Mouse (Mus musculus) hindbrain, embryonic 11.5 days (tissue): ENCODE measurements around the gene Ptprg. TPM values are rescaled to one million over a fixed set of nuclear protein-coding genes. Genes with fewer than 3 reads are reported as not detected.

Experiments
- ATAC-seq: fragments of 200-750 bp; cut with Nextera tagmentation; 2 replicates; pipeline ENCODE4 v1.8.0; 2017; ENCODE audit warnings: mild to moderate bottlenecking, moderate TSS enrichment, moderate library complexity; ENCODE audit not compliant: low FRiP score
- DNase-seq: peaks from one replicate; pipeline ENCODE4 v3.0.0-alpha.2; 2015; ENCODE audit warnings: low spot score
- H3K27ac ChIP-seq: fragments of 300-500 bp; sonication (generic); 2 replicates; pipeline ENCODE4 v1.5.1; 2014; ENCODE audit warnings: mild to moderate bottlenecking, low read depth, low read length
- H3K27me3 ChIP-seq: fragments of 300-500 bp; sonication (generic); 2 replicates; pipeline ENCODE4 v1.6.1; 2014; ENCODE audit warnings: mild to moderate bottlenecking, low read length, moderate library complexity, mixed read lengths; ENCODE audit not compliant: control insufficient read depth, insufficient read depth
- H3K36me3 ChIP-seq: fragments of 300-500 bp; sonication (generic); 2 replicates; pipeline ENCODE4 v1.6.1; 2014; ENCODE audit warnings: mild to moderate bottlenecking, low read length, moderate library complexity, mixed read lengths; ENCODE audit not compliant: control insufficient read depth, insufficient read depth
- H3K4me1 ChIP-seq: fragments of 300-500 bp; sonication (generic); replicated peaks from 2 replicates; pipeline ENCODE4 v1.6.1; 2014; ENCODE audit warnings: low read length, mixed read lengths; ENCODE audit not compliant: control insufficient read depth, insufficient read depth
- H3K4me2 ChIP-seq: fragments of 300-500 bp; sonication (generic); replicated peaks from 2 replicates; pipeline ENCODE4 v1.6.1; 2014; ENCODE audit warnings: mild to moderate bottlenecking, low read depth, low read length
- H3K4me3 ChIP-seq: fragments of 300-500 bp; sonication (generic); 2 replicates; pipeline ENCODE4 v1.5.1; 2014; ENCODE audit warnings: low read depth, low read length
- H3K9ac ChIP-seq: fragments of 300-500 bp; sonication (generic); 2 replicates; pipeline ENCODE4 v1.6.1; 2014; ENCODE audit warnings: low read depth, low read length
- H3K9me3 ChIP-seq: fragments of 300-500 bp; sonication (generic); 2 replicates; pipeline ENCODE4 v1.6.1; 2016; ENCODE audit warnings: low read length; ENCODE audit not compliant: control insufficient read depth
- WGBS: fragments of 180-500 bp; shearing (Covaris S2); extraction: QIAGEN DNeasy Blood & Tissue Kit; methylation state at CpG from one replicate; pipeline ENCODE4 v1.1.7; 2014; 5-methylcytosine and 5-hydroxymethylcytosine counted together
- polyA plus RNA-seq: library from polyadenylated mRNA; unstranded; fragments of >200 nt; fragmentation: Nextera tagmentation; extraction: Ambion mirVana; gene quantifications from 2 replicates; pipeline ENCODE4 v1.2.1, GENCODE M21; 2014

Ptprg gene
- polyA plus RNA-seq, 1 experiment from 2014 or later: 45.0 TPM

DNA sequence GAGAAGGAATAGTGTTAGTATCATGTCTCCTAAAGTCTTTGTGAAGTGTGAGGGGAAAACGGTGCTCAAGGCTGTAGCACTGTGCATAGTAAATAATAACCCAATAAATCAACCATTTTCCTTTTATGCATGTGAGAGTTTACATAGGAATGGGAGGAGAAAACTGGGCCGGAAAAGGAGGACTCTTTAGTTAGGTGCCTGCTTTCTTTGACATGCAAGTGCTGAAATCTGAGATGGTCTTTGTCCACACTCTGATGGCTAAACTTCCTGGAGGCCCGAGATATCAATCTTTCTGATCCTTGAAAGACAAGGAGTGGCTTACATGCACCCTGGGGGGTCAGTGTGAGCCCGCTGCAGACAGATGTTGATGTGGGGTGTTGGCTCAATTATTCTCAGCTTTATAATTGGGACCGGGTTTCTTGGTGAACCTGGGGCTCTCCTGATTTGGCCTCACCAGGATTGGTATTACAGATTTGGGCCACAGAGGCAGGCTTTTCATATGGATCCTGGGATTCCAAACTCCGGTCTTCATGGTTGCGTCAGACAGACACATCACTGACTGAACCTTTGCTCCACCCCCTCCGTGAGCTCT, 7.4 kb downstream of the Ptprg start:
- Histone ChIP-seq H3K4me2 (no peak overlapping the region), H3K36me3 (no peaks in the 10 kb centered on the region), H3K4me1 (no peaks in the 10 kb centered on the region), H3K9ac (no peak overlapping the region), H3K27ac (no peak overlapping the region), H3K9me3 (no peaks in the 10 kb centered on the region), H3K4me3 (no peak overlapping the region), H3K27me3 (no peaks in the 10 kb centered on the region)
- 59% methylated on average over 8 of the region's 8 CpGs for WGBS
- DNase-seq: no peak
- ATAC-seq: no peak

DNA sequence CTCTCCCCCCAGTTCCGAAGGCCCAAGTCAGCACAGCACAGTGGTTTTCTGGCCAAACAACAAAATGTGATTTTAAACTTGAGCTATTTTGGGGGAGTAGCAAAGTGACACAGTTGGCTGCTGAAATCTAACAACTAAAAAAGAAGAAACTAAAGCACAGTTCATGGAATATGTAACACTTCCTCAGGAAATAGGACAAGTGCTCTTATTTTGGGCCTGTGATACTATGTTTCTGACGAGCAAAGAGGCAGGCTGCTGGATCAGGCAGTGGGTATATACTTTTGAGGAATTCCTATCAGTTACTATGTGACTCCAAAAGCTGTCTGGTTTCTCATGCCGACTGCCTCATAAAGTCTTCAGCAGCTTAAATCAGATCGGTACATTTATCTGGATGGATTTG, 8.1 kb downstream of the Ptprg start:
- WGBS: 88% methylated on average over 4 of the region's 4 CpGs
- no peak overlapping the region for H3K9ac ChIP-seq
- ATAC-seq (no peak), DNase-seq (no peak)
- no peaks in the 10 kb centered on the region for H3K27me3 ChIP-seq
- no peak overlapping the region for H3K4me3 ChIP-seq
- H3K36me3 ChIP-seq: no peaks in the 10 kb centered on the region
- no peaks in the 10 kb centered on the region for H3K9me3 ChIP-seq
- no peaks in the 10 kb centered on the region for H3K4me1 ChIP-seq
- no peak overlapping the region for H3K4me2 ChIP-seq
- no peak overlapping the region for H3K27ac ChIP-seq

DNA sequence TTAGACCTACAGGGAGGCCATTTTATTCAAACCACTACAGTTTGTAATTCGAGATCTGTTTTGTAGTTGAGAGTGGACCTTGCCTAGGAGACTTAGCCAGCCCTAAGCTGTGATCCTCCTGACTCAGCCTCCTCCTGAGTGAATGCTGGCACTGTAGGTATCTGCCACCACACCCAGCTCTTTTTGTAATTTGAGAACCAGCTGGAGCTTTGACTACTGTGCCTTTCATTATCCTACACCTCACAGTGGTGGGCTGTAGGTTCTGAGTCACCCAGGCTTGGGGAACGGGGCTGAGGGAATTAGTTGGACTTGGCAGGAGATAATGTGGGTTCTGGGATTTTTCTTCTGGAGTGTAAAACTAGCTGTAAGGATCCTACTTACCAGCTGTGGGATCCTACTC, 9.5 kb downstream of the Ptprg start:
- no peaks in the 10 kb centered on the region for H3K36me3 ChIP-seq
- WGBS: 82% methylated on average over 2 of the region's 2 CpGs
- no peaks in the 10 kb centered on the region for H3K9me3 ChIP-seq
- no peaks in the 10 kb centered on the region for H3K4me1 ChIP-seq
- ATAC-seq (no peak), DNase-seq (no peak)
- no peak overlapping the region for H3K4me2 ChIP-seq
- no peak overlapping the region for H3K4me3 ChIP-seq
- no peak overlapping the region for H3K9ac ChIP-seq
- no peaks in the 10 kb centered on the region for H3K27me3 ChIP-seq
- H3K27ac ChIP-seq: no peak overlapping the region

DNA sequence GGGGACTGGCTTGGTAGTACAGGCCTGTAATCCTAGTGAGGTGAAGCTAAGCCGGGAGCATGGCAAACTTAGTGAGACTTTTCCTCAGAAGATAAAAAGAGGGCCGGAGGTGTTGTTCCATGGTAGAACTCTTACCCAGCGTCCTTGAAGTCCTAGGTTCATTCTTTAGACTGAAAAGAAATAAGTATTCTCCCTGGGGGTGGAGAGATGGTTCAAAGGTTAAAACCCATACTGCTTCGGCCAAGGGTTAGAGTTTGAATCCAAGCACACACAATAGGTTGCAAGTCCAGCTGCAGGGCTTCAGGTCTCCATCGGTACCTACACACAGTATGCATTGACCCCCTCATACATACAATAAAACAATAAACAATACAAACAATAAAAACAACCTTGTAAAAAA, 10.3 kb downstream of the Ptprg start:
- no peak for ATAC-seq
- WGBS: 92% methylated on average over 5 of the region's 5 CpGs

DNA sequence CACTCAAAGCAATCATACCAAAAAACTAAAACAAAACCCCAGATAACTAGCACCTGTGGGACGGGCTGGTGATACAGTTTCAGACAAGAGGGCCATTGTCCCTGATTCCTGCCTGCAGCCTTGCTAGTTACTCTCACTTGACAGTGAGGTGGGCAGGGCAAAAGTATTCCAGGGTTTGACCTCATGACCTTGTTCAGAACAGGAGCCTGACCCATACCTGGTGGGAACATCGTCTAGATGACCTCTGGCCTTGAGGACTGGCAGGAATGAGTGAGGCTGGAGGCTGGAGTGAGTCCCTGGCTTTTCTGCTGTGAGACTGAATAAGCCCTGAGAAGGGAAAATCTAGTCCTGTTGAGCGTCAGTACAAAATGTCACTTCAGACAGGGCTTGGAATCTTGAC, 11.1 kb downstream of the Ptprg start:
- H3K36me3 ChIP-seq: no peaks in the 10 kb centered on the region
- 77% methylated on average over 3 of the region's 3 CpGs for WGBS
- no peak overlapping the region for H3K27ac ChIP-seq
- no peak overlapping the region for H3K9ac ChIP-seq
- ATAC-seq: no peak
- no peak for DNase-seq
- no peak overlapping the region for H3K4me3 ChIP-seq
- H3K27me3 ChIP-seq: no peaks in the 10 kb centered on the region
- no peaks in the 10 kb centered on the region for H3K9me3 ChIP-seq
- H3K4me2 ChIP-seq: no peak overlapping the region
- H3K4me1 ChIP-seq: no peaks in the 10 kb centered on the region

More for the DNA sequence above, 10.3 kb downstream of the Ptprg start:
- Histone ChIP-seq H3K27ac (no peak overlapping the region), H3K9ac (no peak overlapping the region), H3K9me3 (no peaks in the 10 kb centered on the region), H3K36me3 (no peaks in the 10 kb centered on the region), H3K4me2 (no peak overlapping the region), H3K4me1 (no peaks in the 10 kb centered on the region), H3K4me3 (no peak overlapping the region), H3K27me3 (no peaks in the 10 kb centered on the region)
- no peak for DNase-seq

DNA sequence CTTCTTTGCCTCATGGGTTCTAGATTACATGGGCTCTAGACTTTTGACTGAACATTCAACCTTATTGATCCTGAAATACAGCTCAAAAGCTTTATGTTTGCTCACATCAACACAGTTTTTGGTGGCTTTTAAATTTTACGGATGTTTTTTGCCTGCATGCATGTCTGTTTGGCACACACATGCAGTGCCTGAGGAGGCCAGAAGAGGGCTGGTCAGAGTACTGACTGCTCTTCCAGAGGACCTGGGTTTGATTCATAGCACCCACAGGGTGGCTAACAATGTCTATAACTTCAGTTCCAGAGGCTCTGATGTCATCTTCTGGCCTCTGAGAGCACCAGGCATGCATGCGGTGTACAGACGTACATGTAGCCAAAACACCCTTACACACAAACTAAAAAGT, 12.0 kb downstream of the Ptprg start:
- Histone ChIP-seq H3K4me2 (no peak overlapping the region), H3K36me3 (no peaks in the 10 kb centered on the region), H3K4me1 (no peaks in the 10 kb centered on the region), H3K9me3 (no peaks in the 10 kb centered on the region), H3K27ac (no peak overlapping the region), H3K9ac (no peak overlapping the region), H3K27me3 (no peaks in the 10 kb centered on the region), H3K4me3 (no peak overlapping the region)
- WGBS: 96% methylated on average over 3 of the region's 3 CpGs
- ATAC-seq: no peak
- DNase-seq: no peak

DNA sequence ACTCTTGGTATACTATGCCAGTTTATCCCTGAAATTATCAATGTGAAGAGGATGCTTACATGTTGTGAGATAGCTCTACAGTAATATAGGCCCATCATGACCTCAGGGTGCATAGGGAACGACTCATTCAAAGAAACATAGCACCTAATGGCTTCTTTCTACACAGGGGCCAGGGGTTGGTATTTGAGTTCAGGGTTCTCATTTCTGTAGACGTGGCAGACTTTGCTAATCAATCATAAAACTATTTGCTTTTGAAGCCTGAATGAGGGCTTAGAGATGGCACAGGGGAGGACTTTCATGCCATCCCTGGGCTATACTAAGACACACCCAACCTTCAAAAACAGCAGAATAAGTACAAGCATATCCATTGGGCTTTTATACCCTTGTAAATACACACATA, 16.4 kb downstream of the Ptprg start:
- no peak for DNase-seq
- H3K36me3 ChIP-seq: no peaks in the 10 kb centered on the region

DNA sequence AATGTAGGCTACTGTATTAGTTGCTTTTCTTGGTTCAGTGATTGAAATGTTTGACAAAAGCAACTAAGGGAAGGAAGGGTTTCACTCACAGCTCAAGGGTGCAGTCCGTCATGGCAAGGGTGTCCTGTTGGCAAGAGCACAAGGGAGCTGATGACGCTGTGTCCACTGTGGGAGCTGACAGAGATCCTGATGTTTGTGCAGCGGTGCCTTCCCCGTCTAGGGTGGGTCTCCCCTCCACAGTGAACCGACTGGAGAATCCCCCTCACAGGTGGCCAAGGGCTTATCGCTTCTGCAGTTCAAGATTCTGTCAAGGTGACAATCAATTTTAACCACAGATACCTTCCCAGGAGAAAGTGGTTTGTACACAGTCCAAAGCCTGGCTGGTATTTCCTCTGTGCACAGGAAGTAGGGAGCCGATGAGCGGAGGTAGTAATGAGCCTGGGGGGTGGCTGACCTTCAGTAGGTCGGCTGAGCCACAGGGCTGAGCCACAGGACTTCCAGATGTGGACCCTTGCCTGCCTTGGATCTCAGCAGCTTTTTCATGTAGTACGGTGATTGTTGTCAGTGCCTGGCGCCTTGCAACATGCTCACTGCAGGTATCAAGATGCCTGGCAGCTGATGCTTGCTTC, 18.5 kb downstream of the Ptprg start:
- 81% methylated on average over 11 of the region's 11 CpGs for WGBS
- no peaks in the 10 kb centered on the region for H3K4me1 ChIP-seq
- no peaks in the 10 kb centered on the region for H3K9me3 ChIP-seq
- no peak for ATAC-seq
- no peak overlapping the region for H3K9ac ChIP-seq
- no peaks in the 10 kb centered on the region for H3K36me3 ChIP-seq
- H3K4me2 ChIP-seq: no peak overlapping the region
- H3K4me3 ChIP-seq: no peak overlapping the region
- H3K27me3 ChIP-seq: no peaks in the 10 kb centered on the region
- no peak for DNase-seq
- no peak overlapping the region for H3K27ac ChIP-seq

More for the DNA sequence above, 16.4 kb downstream of the Ptprg start:
- Histone ChIP-seq H3K9ac (no peak overlapping the region), H3K4me3 (no peak overlapping the region), H3K4me1 (no peaks in the 10 kb centered on the region), H3K4me2 (no peak overlapping the region), H3K27ac (no peak overlapping the region), H3K9me3 (no peaks in the 10 kb centered on the region), H3K27me3 (no peaks in the 10 kb centered on the region)
- WGBS: 80% methylated on average over 2 of the region's 2 CpGs
- no peak for ATAC-seq

DNA sequence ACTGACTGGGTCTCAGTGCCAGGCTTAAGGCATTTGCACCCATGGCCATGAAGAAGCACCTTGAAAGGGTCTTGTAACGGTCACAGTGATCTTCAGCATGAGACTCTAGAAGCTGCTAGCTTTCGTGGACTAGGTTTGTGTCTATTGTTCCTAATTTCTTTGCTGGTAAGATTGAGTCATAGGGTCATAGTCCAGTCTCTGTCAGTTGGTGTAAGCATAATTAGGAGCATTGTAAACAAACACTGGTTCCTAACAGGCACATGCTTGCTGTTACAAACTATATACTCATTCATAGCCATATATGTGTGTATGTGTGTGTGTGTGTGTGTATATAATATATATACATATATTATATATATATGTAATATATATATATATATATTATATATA, 19.1 kb downstream of the Ptprg start:
- no peaks in the 10 kb centered on the region for H3K27me3 ChIP-seq
- no peak overlapping the region for H3K4me3 ChIP-seq
- H3K9me3 ChIP-seq: no peaks in the 10 kb centered on the region
- H3K36me3 ChIP-seq: no peaks in the 10 kb centered on the region
- no peak overlapping the region for H3K9ac ChIP-seq
- no peak overlapping the region for H3K4me2 ChIP-seq
- WGBS: 89% methylated on average over 2 of the region's 2 CpGs
- ATAC-seq (no peak), DNase-seq (no peak)
- H3K4me1 ChIP-seq: 0 out of 2 replicates have a peak, but pooled peaks cover under 1% of the 10 kb centered on the region
- H3K27ac ChIP-seq: no peak overlapping the region
